ENCODE assay signal across 8 mouse cellular contexts in genomic region chr19:5662310-5662709, GRCm38 (mm10). TPM values are rescaled to one million over a fixed set of nuclear protein-coding genes. Genes with fewer than 3 reads are reported as not detected.
A peak's percentile ranks its signal among the peaks of the same experiment; 100 is the strongest.
DNase-seq lines count a peak whose midpoint lies in the region; ATAC-seq and TF ChIP-seq lines count a peak whose summit lies in the region.

No protein-coding gene starts in this region.

- H3K4me1 ChIP-seq in kidney, adult 2 months (ENCODE audit: control insufficient read depth, insufficient read depth, low read length), result peaks cover 7% of the 10 kb centered on the region; the same call in 1 of the 2 replicates
- peaks cover 11% of the 10 kb centered on the region; the same call in 1 of the 2 replicates for H3K4me1 ChIP-seq in embryonic fibroblast, embryonic 13.5 days (ENCODE audit: control insufficient read depth, insufficient read depth, low read length)
- peaks cover 15% of the 10 kb centered on the region for H3K4me1 ChIP-seq in limb, embryonic 14.5 days (ENCODE audit: control insufficient read depth, insufficient read depth, low read length)
- peaks cover 7% of the 10 kb centered on the region for H3K4me1 ChIP-seq in small intestine, adult 2 months (ENCODE audit: control insufficient read depth, insufficient read depth, insufficient read length, low read length)

- peak overlapping the region; percentile 54; the same call in 1 of the 2 replicates for H3K9ac ChIP-seq in limb, embryonic 14.5 days (ENCODE audit: low read depth, low read length, severe bottlenecking)

- TF ChIP-seq CTCF in kidney, adult 2 months (conservative IDR thresholded peaks at IDR 0.05; ENCODE audit: insufficient read depth, insufficient read length, low read depth, low read length), result no peak
- TF ChIP-seq CTCF in embryonic fibroblast, embryonic 13.5 days (IDR thresholded peaks at IDR 0.05; ENCODE audit: borderline replicate concordance, insufficient read depth, low read length), result no peak
- TF ChIP-seq CTCF in small intestine, adult 2 months (IDR thresholded peaks at IDR 0.05; ENCODE audit: extremely low read depth, insufficient read length, insufficient replicate concordance, low read depth, low read length), result no peak

- DNase-seq in kidney, adult 2 months, result no peak
- no peak for DNase-seq in kidney, postnatal 4 days
- no peak for DNase-seq in limb, embryonic 14.5 days (ENCODE audit: low spot score)
- DNase-seq in gastrocnemius, adult 18-20 months (ENCODE audit: low spot score), result no peak
- DNase-seq in gastrocnemius, postnatal 4 days (ENCODE audit: low spot score in 2 of 2), result no peak

- no peaks in the 10 kb centered on the region; the same call in 1 of the 2 replicates for H3K36me3 ChIP-seq in kidney, adult 2 months (ENCODE audit: control insufficient read depth, insufficient read depth, low read length)
- peaks cover 49% of the 10 kb centered on the region for H3K36me3 ChIP-seq in limb, embryonic 14.5 days (ENCODE audit: control insufficient read depth, insufficient read depth, low read length)
- peaks cover 26% of the 10 kb centered on the region for H3K36me3 ChIP-seq in small intestine, adult 2 months (ENCODE audit: control insufficient read depth, insufficient read depth, low read length)

- no peaks in the 10 kb centered on the region for H3K27me3 ChIP-seq in kidney, adult 2 months (replicated peaks; ENCODE audit: control insufficient read depth, insufficient read depth, low read length)
- H3K27me3 ChIP-seq in limb, embryonic 14.5 days (ENCODE audit: control insufficient read depth, insufficient read depth, low read length), result no peaks in the 10 kb centered on the region
- no peaks in the 10 kb centered on the region for H3K27me3 ChIP-seq in small intestine, adult 2 months (ENCODE audit: control insufficient read depth, insufficient read depth, low read length)

- no peak for ATAC-seq in limb, embryonic 14.5 days (ENCODE audit: low FRiP score, low read depth)
- no peak for ATAC-seq in megakaryocyte progenitor cell, adult 5-6 weeks (replicated peaks; ENCODE audit: poor library complexity)

- peak overlapping the region; percentile 62 for H3K4me3 ChIP-seq in kidney, adult 2 months (ENCODE audit: insufficient read depth, low read depth, low read length)
- H3K4me3 ChIP-seq in embryonic fibroblast, embryonic 13.5 days (ENCODE audit: insufficient read depth, low read length), result peak overlapping the region; percentile 64
- peak overlapping the region; percentile 46 for H3K4me3 ChIP-seq in limb, embryonic 14.5 days (replicated peaks; ENCODE audit: low read length)
- H3K4me3 ChIP-seq in small intestine, adult 2 months (ENCODE audit: low read depth, low read length), result peak overlapping the region; percentile 70

- H3K4me2 ChIP-seq in limb, embryonic 14.5 days (replicated peaks; ENCODE audit: low read depth, low read length, severe bottlenecking), result peak overlapping the region; percentile 50

- no peaks in the 10 kb centered on the region for H3K9me3 ChIP-seq in limb, embryonic 14.5 days (ENCODE audit: control insufficient read depth, low read length)

- WGBS in kidney, adult 2 months, result 62% methylated on average over 8 of the region's 8 CpGs
- 60% methylated on average over 8 of the region's 8 CpGs for WGBS in limb, embryonic 14.5 days
- 74% methylated on average over 8 of the region's 8 CpGs for WGBS in small intestine, adult 2 months

- H3K27ac ChIP-seq in kidney, adult 2 months (ENCODE audit: insufficient read depth, low read depth, low read length), result peak overlapping the region; percentile 72
- peak overlapping the region; percentile 71 for H3K27ac ChIP-seq in embryonic fibroblast, embryonic 13.5 days (ENCODE audit: insufficient read depth, low read length)
- H3K27ac ChIP-seq in limb, embryonic 14.5 days (replicated peaks; ENCODE audit: low read depth, low read length), result peak overlapping the region; percentile 80
- H3K27ac ChIP-seq in small intestine, adult 2 months (ENCODE audit: insufficient read depth, low read depth, low read length), result peak overlapping the region; percentile 83

- no peak for TF ChIP-seq POLR2A in kidney, adult 2 months (IDR thresholded peaks at IDR 0.05; ENCODE audit: low read depth, low read length)
- no peak for TF ChIP-seq POLR2A in embryonic fibroblast, embryonic 13.5 days (IDR thresholded peaks at IDR 0.05; ENCODE audit: low read depth, low read length)
- no peak for TF ChIP-seq POLR2A in limb, embryonic 14.5 days (IDR thresholded peaks at IDR 0.05; ENCODE audit: borderline replicate concordance, extremely low read depth, insufficient read depth, insufficient read length)
- TF ChIP-seq POLR2A in small intestine, adult 2 months (IDR thresholded peaks at IDR 0.05; ENCODE audit: low read depth, low read length), result no peak

RNA-seq across cellular contexts. Expression of gene Sipa1, which starts 1.2 kb away (rescaled TPM):
- polyA plus RNA-seq in kidney, adult 2 months (2012; rRNA removed), result 35.4 and 36.9 TPM in 2 replicates
- polyA plus RNA-seq in embryonic fibroblast, embryonic 13.5 days (2011; ENCODE audit: insufficient read length, low read depth, missing spikeins), result 16.7 and 19.1 TPM in 2 replicates
- polyA plus RNA-seq in limb, embryonic 14.5 days (2012; rRNA removed), result 62.5 and 86.0 TPM in 2 replicates
- polyA plus RNA-seq in limb, embryonic 14.5 days (2014; fragmentation: Nextera tagmentation; extraction: Ambion mirVana), result 27.9 and 29.1 TPM in 2 replicates
- 35.1 and 54.0 TPM in 2 replicates for polyA plus RNA-seq in small intestine, adult 2 months (2012; rRNA removed)
- total RNA-seq in gastrocnemius, adult 18-20 months (2021), result 1 to 10 TPM; 5.6 to 8.2 TPM
- total RNA-seq in megakaryocyte progenitor cell, adult 5-6 weeks (2015), result 16.4 and 24.2 TPM in 2 replicates
- 19.2 and 24.0 TPM in 2 replicates for total RNA-seq in megakaryocyte progenitor cell, adult 5-6 weeks (2017)
- total RNA-seq in gastrocnemius, postnatal 4 days (2021), result 10 to 100 TPM; 47.7 to 52.2 TPM

RNA-seq across cellular contexts. Expression of gene Rela, which starts 25.0 kb away (rescaled TPM):
- 58.2 and 59.9 TPM in 2 replicates for polyA plus RNA-seq in kidney, adult 2 months (2012; rRNA removed)
- polyA plus RNA-seq in embryonic fibroblast, embryonic 13.5 days (2011; ENCODE audit: insufficient read length, low read depth, missing spikeins), result 53.6 and 62.3 TPM in 2 replicates
- 59.8 and 88.7 TPM in 2 replicates for polyA plus RNA-seq in limb, embryonic 14.5 days (2012; rRNA removed)
- 54.8 and 57.2 TPM in 2 replicates for polyA plus RNA-seq in limb, embryonic 14.5 days (2014; fragmentation: Nextera tagmentation; extraction: Ambion mirVana)
- 35.8 and 61.0 TPM in 2 replicates for polyA plus RNA-seq in small intestine, adult 2 months (2012; rRNA removed)
- total RNA-seq in gastrocnemius, adult 18-20 months (2021), result 10 to 100 TPM; 14.6 to 19.3 TPM
- total RNA-seq in megakaryocyte progenitor cell, adult 5-6 weeks (2015), result 37.2 and 40.0 TPM in 2 replicates
- total RNA-seq in megakaryocyte progenitor cell, adult 5-6 weeks (2017), result 36.4 and 43.2 TPM in 2 replicates
- total RNA-seq in gastrocnemius, postnatal 4 days (2021), result 10 to 100 TPM; 35.9 to 39.1 TPM

RNA-seq across cellular contexts. Expression of gene Map3k11, which starts 26.2 kb away (rescaled TPM):
- 72.2 and 83.9 TPM in 2 replicates for polyA plus RNA-seq in kidney, adult 2 months (2012; rRNA removed)
- polyA plus RNA-seq in embryonic fibroblast, embryonic 13.5 days (2011; ENCODE audit: insufficient read length, low read depth, missing spikeins), result 9.3 and 14.2 TPM in 2 replicates
- polyA plus RNA-seq in limb, embryonic 14.5 days (2012; rRNA removed), result 30.1 and 38.9 TPM in 2 replicates
- polyA plus RNA-seq in limb, embryonic 14.5 days (2014; fragmentation: Nextera tagmentation; extraction: Ambion mirVana), result 19.0 and 20.7 TPM in 2 replicates
- polyA plus RNA-seq in small intestine, adult 2 months (2012; rRNA removed), result 65.8 and 169 TPM in 2 replicates
- 1 to 10 TPM; 8.6 to 9.4 TPM for total RNA-seq in gastrocnemius, adult 18-20 months (2021)
- 13.0 and 16.1 TPM in 2 replicates for total RNA-seq in megakaryocyte progenitor cell, adult 5-6 weeks (2015)
- total RNA-seq in megakaryocyte progenitor cell, adult 5-6 weeks (2017), result 19.2 and 22.9 TPM in 2 replicates
- total RNA-seq in gastrocnemius, postnatal 4 days (2021), result 10 to 100 TPM; 29.7 to 30.2 TPM

RNA-seq across cellular contexts. Expression of gene Pcnx3, which starts 26.4 kb away (rescaled TPM):
- 88.8 and 108 TPM in 2 replicates for polyA plus RNA-seq in kidney, adult 2 months (2012; rRNA removed)
- polyA plus RNA-seq in embryonic fibroblast, embryonic 13.5 days (2011; ENCODE audit: insufficient read length, low read depth, missing spikeins), result 43.0 and 48.4 TPM in 2 replicates
- polyA plus RNA-seq in limb, embryonic 14.5 days (2012; rRNA removed), result 101 and 160 TPM in 2 replicates
- 31.8 and 32.3 TPM in 2 replicates for polyA plus RNA-seq in limb, embryonic 14.5 days (2014; fragmentation: Nextera tagmentation; extraction: Ambion mirVana)
- 85.4 and 150 TPM in 2 replicates for polyA plus RNA-seq in small intestine, adult 2 months (2012; rRNA removed)
- total RNA-seq in gastrocnemius, adult 18-20 months (2021), result 10 to 100 TPM; 12.5 to 13.8 TPM
- total RNA-seq in megakaryocyte progenitor cell, adult 5-6 weeks (2015), result 21.6 and 24.5 TPM in 2 replicates
- total RNA-seq in megakaryocyte progenitor cell, adult 5-6 weeks (2017), result 15.6 and 15.7 TPM in 2 replicates
- 10 to 100 TPM; 37.1 to 40.5 TPM for total RNA-seq in gastrocnemius, postnatal 4 days (2021)

RNA-seq across cellular contexts. Expression of gene Kcnk7, which starts 41.9 kb away (rescaled TPM):
- polyA plus RNA-seq in kidney, adult 2 months (2012; rRNA removed), result 0.08 and 0.13 TPM in 2 replicates
- not detected in 2 replicates for polyA plus RNA-seq in embryonic fibroblast, embryonic 13.5 days (2011; ENCODE audit: insufficient read length, low read depth, missing spikeins)
- 0.41 and 0.63 TPM in 2 replicates for polyA plus RNA-seq in limb, embryonic 14.5 days (2012; rRNA removed)
- polyA plus RNA-seq in limb, embryonic 14.5 days (2014; fragmentation: Nextera tagmentation; extraction: Ambion mirVana), result 0.65 and 0.81 TPM in 2 replicates
- polyA plus RNA-seq in small intestine, adult 2 months (2012; rRNA removed), result 0.57 TPM in 1 of 2 replicates, not detected in the other
- total RNA-seq in gastrocnemius, adult 18-20 months (2021), result not detected
- not detected in 2 replicates for total RNA-seq in megakaryocyte progenitor cell, adult 5-6 weeks (2015)
- 0.14 TPM in 1 of 2 replicates, not detected in the other for total RNA-seq in megakaryocyte progenitor cell, adult 5-6 weeks (2017)
- not detected for total RNA-seq in gastrocnemius, postnatal 4 days (2021)
